Mouse (Mus musculus): Measurements from ENCODE around the gene Dab2. TPM values are rescaled to one million over a fixed set of nuclear protein-coding genes. Genes with fewer than 3 reads are reported as not detected.

Gene Dab2
- 724 TPM for polyA plus RNA-seq (2014; fragmentation: Illumina TruSeq; extraction: RNeasy Lipid Tissue Mini Kit (QIAGEN cat#74804); ENCODE audit: low read depth, low replicate concordance)

GRCm38 (mm10) chr15:6299554-6299953 lies at the start of gene Dab2:
Dab2 (plus strand) TSS chr15:6299788.

GRCm38 (mm10) chr15:6445135-6445534 lies 145.5 kb downstream of the Dab2 start, which contains the start of gene C9:
C9 (plus strand) TSS chr15:6445327.

Other genes starting within 250 kb of the Dab2 start
- 0.36 TPM for gene C9, start 145.5 kb downstream of the Dab2 start, polyA plus RNA-seq (2014; fragmentation: Illumina TruSeq; extraction: RNeasy Lipid Tissue Mini Kit (QIAGEN cat#74804); ENCODE audit: low read depth, low replicate concordance)
- gene Fyb, start 223.1 kb downstream of the Dab2 start, polyA plus RNA-seq (2014; fragmentation: Illumina TruSeq; extraction: RNeasy Lipid Tissue Mini Kit (QIAGEN cat#74804); ENCODE audit: low read depth, low replicate concordance), result 4.9 TPM

Measured in kidney, adult 10 weeks (tissue).